Mouse (Mus musculus) G1E (cell line): ENCODE measurements around the gene AY358078.

Experiments used
- CTCF ChIP-seq: IDR thresholded peaks from 2 replicates; pipeline ENCODE4 v1.5.1; 2012; ENCODE audit warnings: low read depth, low read length, inconsistent platforms, mixed read lengths
- GATA1 ChIP-seq: IDR thresholded peaks from 2 replicates; pipeline ENCODE4 v1.6.1; 2012; ENCODE audit warnings: borderline replicate concordance, low read length, inconsistent platforms, mixed read lengths
- GATA2 ChIP-seq: IDR thresholded peaks from 2 replicates; pipeline ENCODE4 v1.6.1; 2012; ENCODE audit warnings: low read depth, low read length, inconsistent platforms, borderline replicate concordance

DNA sequence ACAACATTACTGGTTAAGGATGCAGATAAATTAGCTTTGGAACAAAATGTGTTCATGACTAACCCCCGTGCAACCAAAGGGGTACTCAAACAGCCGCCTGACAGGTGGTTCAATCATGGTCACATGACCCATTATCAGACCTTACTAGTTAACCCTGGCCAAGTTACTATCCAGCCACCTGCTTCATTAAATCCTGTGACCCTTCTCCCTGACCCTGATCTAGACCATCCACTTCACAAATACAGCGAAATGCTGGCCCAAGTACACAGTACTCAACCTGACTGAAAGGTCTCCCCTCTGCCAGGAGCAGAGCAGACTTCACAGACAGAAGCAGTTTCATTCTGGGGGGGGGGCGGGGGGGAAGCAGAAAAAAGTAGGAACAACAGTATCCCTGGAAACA lies 13.5 kb upstream of the AY358078 start:
- TF ChIP-seq CTCF (no peak), GATA2 (no peak), GATA1 (no peak)
